Mouse (Mus musculus) common myeloid progenitor, adult 5-6 weeks (primary cell): ENCODE data around the gene Tmem132d. TPM values are rescaled to one million over a fixed set of nuclear protein-coding genes. Genes with fewer than 3 reads are reported as not detected.

Experiments
- ATAC-seq: replicated peaks from 2 replicates; pipeline ENCODE4 v1.8.0; 2016; ENCODE audit warnings: low read depth, mild to moderate bottlenecking, moderate TSS enrichment, inconsistent platforms; ENCODE audit not compliant: poor library complexity, severe bottlenecking
- total RNA-seq: library from RNA; stranded (forward); fragments of 200-1000, 187-1606 nt; gene quantifications from 2 replicates; pipeline ENCODE4 v1.2.3, GENCODE M21; 2017

Tmem132d gene
- total RNA-seq, 1 experiment from 2014 or later: not detected

DNA sequence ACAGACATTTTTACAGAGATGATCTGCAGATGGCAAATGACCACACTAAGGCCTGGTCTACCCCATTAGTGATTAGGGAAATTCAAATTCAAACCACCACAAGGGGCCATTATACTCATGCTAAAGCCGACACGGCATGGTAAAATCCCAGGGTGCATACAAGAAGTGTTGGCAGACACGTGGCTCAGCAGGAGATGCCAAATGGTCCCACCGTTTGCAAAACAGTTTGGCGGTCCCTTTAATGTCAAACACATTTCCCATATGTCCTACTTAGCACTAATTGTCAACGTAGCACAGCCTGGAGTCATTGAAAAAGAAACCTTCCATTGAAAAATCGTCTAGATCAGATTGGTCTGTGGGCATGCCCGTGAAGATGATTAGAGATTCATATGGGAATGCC, 18.8 kb downstream of the Tmem132d start:
- no peak for ATAC-seq

DNA sequence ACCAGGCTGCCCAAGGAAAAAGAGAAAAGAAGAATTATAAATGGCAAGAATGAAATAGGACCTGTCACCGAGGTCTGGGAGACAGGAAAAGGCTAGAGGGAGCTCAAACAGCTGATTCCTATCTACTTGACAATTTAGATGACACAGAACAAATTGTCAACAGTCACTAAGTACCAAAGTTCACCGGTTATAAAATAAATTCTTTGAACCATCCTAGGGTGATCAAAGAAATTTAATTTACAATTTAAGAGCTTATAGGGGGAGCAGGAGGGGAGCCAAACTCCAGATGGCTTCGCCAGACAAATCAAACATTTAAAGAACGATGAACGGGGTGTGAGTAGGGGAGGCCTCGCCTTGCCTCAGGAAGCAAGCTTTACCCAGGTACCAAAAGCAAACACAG, 20.6 kb downstream of the Tmem132d start:
- ATAC-seq: no peak

- ATAC-seq: no peak
These were observed 25.3 kb downstream of the Tmem132d start for GRCm38 (mm10) chr5:128407546-128407945.

DNA sequence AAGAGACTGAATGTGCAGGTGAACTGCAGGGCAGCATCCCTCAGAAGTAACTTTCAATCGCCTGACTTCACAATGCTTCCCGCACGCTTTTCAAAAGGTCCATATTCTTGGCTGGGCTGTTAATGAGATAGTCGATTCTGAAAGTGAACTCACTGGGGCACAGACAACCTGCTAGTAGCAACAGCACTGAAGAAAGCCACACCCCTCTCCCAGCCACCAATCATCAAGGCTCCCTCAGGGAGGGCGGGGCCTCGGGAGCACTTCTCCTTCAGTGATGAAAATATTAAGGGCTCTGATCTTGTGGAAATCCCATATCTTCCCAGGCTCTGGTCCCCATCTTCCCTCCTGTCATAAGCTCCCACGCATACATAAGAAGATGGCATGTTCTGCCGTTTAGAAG, 27.8 kb downstream of the Tmem132d start:
- ATAC-seq: no peak

GRCm38 (mm10) chr5:128404223-128404622, 28.7 kb downstream of the Tmem132d start:
- no peak for ATAC-seq

DNA sequence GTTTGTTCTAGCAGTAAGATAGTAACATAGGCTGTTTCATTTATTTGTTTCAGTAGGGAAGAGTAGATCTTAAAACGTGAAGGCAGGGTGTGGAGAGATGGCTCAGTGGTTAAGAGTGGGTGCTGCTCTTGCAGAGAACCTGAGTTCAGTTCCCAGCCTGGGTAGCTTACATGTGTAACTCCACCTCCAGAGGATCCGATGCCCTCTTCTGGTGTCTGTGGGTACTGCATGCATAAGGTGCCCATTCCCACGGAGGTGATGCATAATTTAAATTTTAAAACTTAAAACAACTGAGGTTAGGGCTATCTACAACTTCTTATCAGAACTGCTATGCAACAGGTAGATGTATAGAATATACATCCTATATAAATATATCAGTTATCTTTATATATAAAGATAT, 40.5 kb downstream of the Tmem132d start:
- no peak for ATAC-seq

DNA sequence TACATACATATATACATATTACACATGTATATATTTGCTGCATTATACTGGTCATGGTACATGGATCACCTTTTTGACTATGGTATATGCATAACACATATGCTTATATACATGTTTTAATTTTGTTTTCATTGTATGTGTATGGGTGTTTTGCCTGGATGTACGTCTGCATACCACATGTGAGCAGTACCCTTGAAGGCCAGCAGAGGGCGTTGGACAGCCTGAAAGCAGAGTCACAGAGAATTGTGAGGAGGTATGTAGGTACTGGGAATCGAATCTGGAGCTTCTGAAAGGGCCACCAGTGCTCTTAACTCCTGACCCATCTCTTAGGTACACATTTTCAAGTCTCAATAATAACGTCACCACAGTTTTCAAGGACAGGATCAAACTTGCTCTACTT, 43.2 kb downstream of the Tmem132d start:
- no peak for ATAC-seq

DNA sequence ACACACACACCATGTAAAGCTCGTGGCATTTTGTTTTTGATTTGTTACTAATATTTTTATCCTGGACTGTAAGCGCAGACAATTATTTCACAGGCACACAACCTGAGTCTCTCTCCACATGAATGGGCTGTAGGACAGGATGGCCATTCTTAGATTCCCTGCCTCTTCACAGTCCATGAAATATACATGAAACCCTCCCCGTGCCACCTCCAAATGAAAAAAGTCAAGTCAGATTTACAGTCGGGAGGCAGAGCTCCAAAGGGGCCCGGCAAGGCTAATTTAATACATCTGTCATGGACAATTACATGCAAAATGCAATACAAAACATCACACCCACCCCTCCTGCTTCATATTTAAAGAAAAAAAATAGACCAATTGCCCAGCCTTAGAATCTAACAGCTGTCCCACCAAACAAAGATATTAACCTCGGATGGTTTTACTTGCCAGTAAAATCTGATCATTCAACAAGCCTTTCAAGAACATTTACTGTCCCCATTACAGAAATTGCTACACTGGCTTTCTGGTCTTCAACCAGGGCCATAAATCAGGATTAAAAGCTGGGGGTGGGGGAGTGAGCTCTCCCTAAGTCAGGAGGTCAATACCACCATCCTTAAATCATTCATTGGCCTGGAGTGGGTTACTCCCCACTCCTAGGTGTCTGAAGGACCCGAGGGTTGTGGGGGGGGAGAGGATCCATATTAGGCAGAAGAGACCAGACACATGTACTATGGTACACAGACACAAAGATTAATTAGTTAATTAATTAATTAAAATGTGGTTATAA, 44.3 kb downstream of the Tmem132d start:
- ATAC-seq: no peak

DNA sequence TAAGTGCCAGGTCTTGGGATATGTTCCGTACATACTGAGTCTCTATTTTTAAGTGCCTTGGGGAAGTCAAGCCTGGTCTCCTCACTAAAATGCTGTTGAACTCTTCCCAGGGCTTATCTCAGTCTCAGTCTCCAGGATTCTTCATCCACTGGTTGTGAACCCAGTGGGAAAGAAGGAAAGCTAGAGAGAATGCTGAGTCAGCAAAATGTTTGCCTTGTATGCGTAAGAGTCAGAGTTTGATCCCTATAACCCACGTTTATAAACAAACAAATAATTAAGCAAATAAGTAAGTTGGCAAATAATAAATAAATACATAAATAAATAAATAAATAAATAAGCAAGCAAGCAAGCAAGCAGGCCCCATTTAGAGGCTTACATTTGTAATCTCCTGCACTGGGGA, 63.1 kb downstream of the Tmem132d start:
- no peak for ATAC-seq

DNA sequence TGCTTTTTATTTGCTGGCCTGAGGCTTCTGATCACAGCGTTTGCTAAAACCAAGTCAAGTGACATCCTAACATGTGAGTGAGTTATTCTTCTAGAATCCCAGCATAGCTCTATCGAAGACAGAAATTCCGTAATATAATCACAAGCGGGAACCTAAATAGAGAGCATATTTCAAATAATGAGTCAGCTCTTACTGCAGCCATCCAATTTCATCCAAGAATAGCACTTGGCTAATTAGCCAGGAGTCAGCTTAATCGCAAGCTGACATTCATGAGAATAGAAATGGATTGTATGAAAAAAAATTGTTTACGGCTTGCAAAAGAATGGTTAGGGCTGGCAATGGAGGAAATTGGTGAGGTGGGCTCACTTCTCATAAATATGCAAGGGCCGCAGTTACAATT, 63.8 kb downstream of the Tmem132d start:
- ATAC-seq: no peak

GRCm38 (mm10) chr5:128365261-128365985, 67.5 kb downstream of the Tmem132d start:
- ATAC-seq: no peak

- ATAC-seq: no peak
These were observed 71.8 kb downstream of the Tmem132d start for GRCm38 (mm10) chr5:128360946-128361675.

DNA sequence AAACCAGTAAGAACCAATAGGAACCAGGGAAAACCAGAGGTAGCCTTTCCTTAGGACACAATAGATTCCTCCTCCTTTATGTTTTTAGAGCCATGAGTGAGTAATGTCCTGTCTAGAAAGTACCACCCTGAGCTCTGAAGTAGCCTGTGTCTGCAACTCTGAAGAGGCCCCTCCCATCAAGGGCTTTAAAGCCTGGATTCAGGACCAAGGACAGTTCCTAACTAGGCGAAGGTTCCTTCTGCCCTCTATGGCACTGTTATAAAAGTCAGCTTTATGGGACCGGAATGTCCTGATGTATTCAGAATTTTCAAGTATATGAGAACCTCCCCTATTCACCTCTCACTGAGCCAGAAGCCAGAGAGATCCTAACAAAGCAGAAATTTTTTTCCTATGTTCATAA, 84.0 kb downstream of the Tmem132d start:
- ATAC-seq: no peak

- ATAC-seq: no peak
These were observed 96.0 kb downstream of the Tmem132d start for GRCm38 (mm10) chr5:128336841-128337240.

- no peak for ATAC-seq
These were observed 100.1 kb downstream of the Tmem132d start for GRCm38 (mm10) chr5:128332766-128333165.

DNA sequence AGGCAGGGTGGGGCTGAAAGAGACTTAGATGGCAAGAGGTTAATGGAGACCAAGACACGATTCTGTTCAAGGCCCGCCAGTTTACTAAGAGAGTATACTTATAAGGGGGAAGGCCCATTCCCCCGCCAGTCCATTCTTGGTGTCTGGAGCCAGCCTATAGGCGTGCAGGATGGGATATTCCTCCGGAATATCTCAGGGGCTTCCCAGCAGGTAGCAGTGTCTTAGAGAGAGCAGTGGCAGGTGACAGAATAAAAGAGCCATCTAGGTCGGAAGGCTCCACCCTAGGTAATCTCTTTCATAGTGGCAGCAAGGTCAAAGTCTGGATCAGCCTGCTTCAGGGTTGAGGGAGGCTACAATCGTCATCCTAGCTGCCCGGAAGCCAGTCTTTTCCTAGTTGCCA, 102.5 kb downstream of the Tmem132d start:
- no peak for ATAC-seq

DNA sequence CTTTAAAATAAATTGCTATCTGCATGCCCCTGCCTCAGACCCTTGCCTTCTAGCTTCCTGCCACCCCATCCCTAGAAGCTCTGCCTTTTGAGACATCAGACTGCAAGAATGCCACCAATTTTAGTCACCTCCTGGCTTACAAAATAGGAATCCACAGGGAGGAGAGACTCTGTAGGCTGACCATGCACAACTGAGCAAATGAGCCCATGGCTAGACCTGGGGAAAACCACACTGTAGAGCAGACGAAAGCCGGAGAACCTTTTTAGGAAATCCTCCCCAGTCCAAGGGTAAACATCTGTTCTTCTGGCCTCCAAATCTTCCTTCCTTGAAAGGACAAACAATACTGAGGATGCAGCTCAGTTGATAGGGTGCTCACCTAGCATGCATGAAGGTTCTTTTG, 130.5 kb downstream of the Tmem132d start:
- ATAC-seq: no peak

DNA sequence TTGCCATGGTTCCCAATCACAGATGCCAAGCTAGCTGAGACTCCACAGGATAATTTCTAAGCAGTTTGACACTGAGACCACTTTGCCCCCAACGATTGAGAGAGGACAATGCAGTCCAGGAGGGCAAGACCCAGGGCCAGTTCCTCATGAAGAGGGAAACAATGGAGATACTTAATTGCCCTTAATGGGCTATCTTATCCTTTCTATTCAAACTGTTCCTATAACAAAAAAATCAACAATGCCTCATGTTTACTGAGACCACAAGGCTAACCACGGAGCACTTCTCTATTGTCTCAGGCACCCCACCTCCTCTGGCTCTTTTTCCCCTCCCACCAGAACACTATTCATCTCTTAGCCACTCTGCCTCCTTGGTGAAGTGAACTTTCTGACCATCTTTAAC, 141.7 kb downstream of the Tmem132d start:
- no peak for ATAC-seq

- ATAC-seq: no peak
These were observed 159.6 kb downstream of the Tmem132d start for GRCm38 (mm10) chr5:128273255-128273654.

GRCm38 (mm10) chr5:128267366-128267765, 165.5 kb downstream of the Tmem132d start:
- no peak for ATAC-seq

- no peak for ATAC-seq
These were observed 188.7 kb downstream of the Tmem132d start for GRCm38 (mm10) chr5:128244219-128244618.
